Mouse (Mus musculus): ENCODE data around the gene Olfr541.

GRCm38 (mm10) chr7:140733162-140733561 lies 36.1 kb downstream of the Olfr541 start:
- no peak for TF ChIP-seq CTCF (IDR thresholded peaks at IDR 0.05; ENCODE audit: borderline replicate concordance, insufficient read depth, low read depth, low read length)
- no peak for TF ChIP-seq POLR2A (IDR thresholded peaks at IDR 0.05; ENCODE audit: borderline replicate concordance, insufficient read depth, low read length)

Data from cerebellum, adult 2 months (tissue).